Mouse (Mus musculus) liver, adult 2 months (tissue): ENCODE measurements around the gene Ldhd.

Experiments
- CTCF ChIP-seq: fragments of 200-500 bp; IDR thresholded peaks from 2 replicates; pipeline ENCODE4 v1.5.1; 2011; ENCODE audit warnings: low read depth, low read length, control low read depth
- POLR2A ChIP-seq: fragments of 200-500 bp; IDR thresholded peaks from 2 replicates; pipeline ENCODE4 v1.6.1; 2011; ENCODE audit warnings: low read length, control low read depth; ENCODE audit not compliant: insufficient read depth; ENCODE audit errors: extremely low read depth

GRCm38 (mm10) chr8:111678111-111678510, 47.9 kb upstream of the Ldhd start:
- TF ChIP-seq POLR2A: no peak
- peak; percentile 62 for TF ChIP-seq CTCF
